Mouse (Mus musculus): Measurements from ENCODE around the gene Drg2.
"Not testable (repeated sequence)": the region's sequence is repeated elsewhere in the genome, so short reads cannot be mapped to it uniquely, and the experiment has no call there.

The Drg2 gene

GRCm38 (mm10) chr11:60454080-60454744 lies at the start of gene Drg2:
Drg2 (plus strand) TSS chr11:60454591.
- peak; percentile 79 to 90 for DNase-seq

GRCm38 (mm10) chr11:60406606-60407005 lies 47.8 kb upstream of the Drg2 start:
- no peak for DNase-seq

- DNase-seq: peak; percentile 74 to 79
Measured at GRCm38 (mm10) chr11:60412173-60412572, 42.2 kb upstream of the Drg2 start.

- DNase-seq: no peak
Measured at GRCm38 (mm10) chr11:60412921-60413320, 41.5 kb upstream of the Drg2 start.

- DNase-seq: no peak
Measured at GRCm38 (mm10) chr11:60416590-60416962, 37.8 kb upstream of the Drg2 start.

- peak; percentile 96 to 99 for DNase-seq
Measured at GRCm38 (mm10) chr11:60416963-60417716, 37.3 kb upstream of the Drg2 start, which contains the start of gene Gid4. Gid4 (plus strand) TSS chr11:60417145.

GRCm38 (mm10) chr11:60417717-60418472 lies 36.5 kb upstream of the Drg2 start, which contains the start of gene Atpaf2:
Atpaf2 (minus strand) TSS chr11:60418457.
- DNase-seq: peak in 1 of 2 experiments; percentile 18

GRCm38 (mm10) chr11:60418473-60418803 lies 36.0 kb upstream of the Drg2 start:
- peak; percentile 10 to 17 for DNase-seq

GRCm38 (mm10) chr11:60422046-60422668 lies 32.2 kb upstream of the Drg2 start:
- DNase-seq: peak in 1 of 2 experiments; percentile 14

GRCm38 (mm10) chr11:60423006-60423405 lies 31.4 kb upstream of the Drg2 start:
- DNase-seq: no peak

GRCm38 (mm10) chr11:60426417-60426816 lies 28.0 kb upstream of the Drg2 start:
- DNase-seq: no peak

GRCm38 (mm10) chr11:60427628-60428027 lies 26.8 kb upstream of the Drg2 start:
- no peak for DNase-seq

- no peak for DNase-seq
Measured at GRCm38 (mm10) chr11:60433501-60433900, 20.9 kb upstream of the Drg2 start.

GRCm38 (mm10) chr11:60435133-60435532 lies 19.3 kb upstream of the Drg2 start:
- DNase-seq: no peak

- DNase-seq: no peak
Measured at GRCm38 (mm10) chr11:60436618-60437017, 17.8 kb upstream of the Drg2 start.

- DNase-seq: not testable (repeated sequence)
Measured at GRCm38 (mm10) chr11:60439621-60440020, 14.8 kb upstream of the Drg2 start.

GRCm38 (mm10) chr11:60440176-60440575 lies 14.2 kb upstream of the Drg2 start:
- DNase-seq: no peak

GRCm38 (mm10) chr11:60442896-60443295 lies 11.5 kb upstream of the Drg2 start:
- no peak for DNase-seq

GRCm38 (mm10) chr11:60444007-60444406 lies 10.4 kb upstream of the Drg2 start:
- no peak for DNase-seq

GRCm38 (mm10) chr11:60454745-60455087 lies 325 bp downstream of the Drg2 start:
- DNase-seq: peak in 1 of 2 experiments; percentile 19

- peak in 1 of 2 experiments; percentile 20 for DNase-seq
Measured at GRCm38 (mm10) chr11:60457973-60458372, 3.6 kb downstream of the Drg2 start.

- DNase-seq: peak; percentile 64 to 73
Measured at GRCm38 (mm10) chr11:60465943-60466380, 11.6 kb downstream of the Drg2 start.

GRCm38 (mm10) chr11:60469039-60469438 lies 14.6 kb downstream of the Drg2 start, which contains the start of gene Myo15:
Myo15 (plus strand) TSS chr11:60469339.
- DNase-seq: no peak
